Mouse (Mus musculus) granulocyte monocyte progenitor cell, adult 5-6 weeks (primary cell): ENCODE results near the gene Slco1a5. TPM values are rescaled to one million over a fixed set of nuclear protein-coding genes. Genes with fewer than 3 reads are reported as not detected.
"Not testable (repeated sequence)": the region's sequence is repeated elsewhere in the genome, so short reads cannot be mapped to it uniquely, and the experiment has no call there.

Source experiments
- ATAC-seq: replicated peaks from 2 replicates; pipeline ENCODE4 v1.8.0; 2016; ENCODE audit warnings: mild to moderate bottlenecking, moderate TSS enrichment, inconsistent platforms; ENCODE audit not compliant: poor library complexity, severe bottlenecking
- total RNA-seq, 2 experiments: library from RNA; stranded (forward) in 1 of 2; stranded (reverse) in 1 of 2; fragments of 200-712, 200-1000 nt in 1 of 2; fragments of >200 nt in 1 of 2; fragmentation: Nextera tagmentation in 1 of 2; gene quantifications; 2 replicates each; pipeline ENCODE4 v1.2.3; 2014 to 2017

Slco1a5 gene
- total RNA-seq, 2 experiments from 2014 or later, result not detected

DNA sequence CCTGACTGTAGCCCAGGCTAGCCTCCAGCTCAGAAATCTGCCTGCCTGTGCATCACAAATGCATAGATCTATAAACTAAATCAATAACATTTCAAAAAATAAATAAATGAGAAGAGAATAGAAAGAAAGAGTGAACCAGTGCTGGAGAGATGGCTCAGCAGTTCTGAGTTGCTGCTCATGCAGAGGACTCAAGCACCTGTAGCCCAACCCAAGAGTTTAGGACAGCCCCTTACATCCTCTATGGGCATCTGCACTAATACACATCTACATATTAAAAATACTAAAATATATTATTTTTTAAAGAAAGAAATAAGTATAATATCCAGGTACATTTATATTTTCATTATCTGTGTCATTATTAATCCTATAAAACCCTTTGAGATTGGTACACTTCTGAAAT is 17.7 kb downstream of the Slco1a5 start:
- no peak for ATAC-seq

DNA sequence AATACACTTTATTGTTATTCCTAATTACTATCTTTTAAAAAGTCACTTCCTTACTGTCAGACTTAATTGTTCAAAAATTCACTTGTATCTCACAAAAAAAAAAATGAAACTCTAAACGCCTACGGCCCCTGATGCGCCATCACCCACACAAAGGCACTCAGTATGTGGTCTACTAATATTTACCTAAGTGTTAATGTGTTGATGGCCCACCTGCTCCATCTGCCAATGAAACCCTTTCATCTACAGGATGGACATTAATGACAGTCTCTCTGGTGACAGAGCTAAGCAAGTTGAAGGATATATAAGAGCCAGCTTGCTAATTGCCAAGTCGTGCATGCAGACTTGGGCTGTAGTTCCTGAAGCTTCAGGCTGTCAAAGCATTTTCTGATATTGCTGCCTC is 24.7 kb downstream of the Slco1a5 start, which contains the start of gene Iapp:
Gene Iapp (plus strand): TSS at position 326 of the 400 bp plus-strand sequence.
- no peak for ATAC-seq

GRCm38 (mm10) chr6:142289413-142290118 is 33.2 kb downstream of the Slco1a5 start:
- no peak for ATAC-seq

- ATAC-seq, result no peak
These were observed 46.9 kb downstream of the Slco1a5 start for GRCm38 (mm10) chr6:142275721-142276442.

GRCm38 (mm10) chr6:142250738-142251307 is 72.0 kb downstream of the Slco1a5 start:
- ATAC-seq, result not testable (repeated sequence)

GRCm38 (mm10) chr6:142245065-142245464 is 77.7 kb downstream of the Slco1a5 start:
- ATAC-seq, result no peak

DNA sequence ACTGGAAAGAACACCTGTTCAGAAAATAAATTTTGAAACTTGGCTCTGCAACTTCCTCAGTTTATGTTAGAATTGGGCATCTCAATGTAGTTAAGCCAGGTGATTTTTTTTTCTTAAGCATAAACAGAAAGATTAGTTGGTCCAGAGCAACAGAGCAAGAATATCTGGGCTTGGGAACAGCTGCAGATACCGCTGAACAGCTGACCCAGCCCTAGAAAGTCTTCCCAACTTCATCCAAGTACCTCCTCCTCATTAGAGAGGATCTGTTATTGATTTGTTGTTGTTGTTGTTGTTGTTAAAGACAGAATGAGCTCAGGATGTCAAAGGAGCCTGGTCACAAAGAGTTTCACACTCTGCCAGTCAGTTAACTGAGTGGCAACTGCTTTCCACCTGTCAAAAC is 83.3 kb downstream of the Slco1a5 start:
- ATAC-seq, result no peak

- ATAC-seq, result no peak
These were observed 102.6 kb downstream of the Slco1a5 start for GRCm38 (mm10) chr6:142220138-142220537.

- ATAC-seq, result no peak
These were observed 111.0 kb downstream of the Slco1a5 start for GRCm38 (mm10) chr6:142211821-142212220.

DNA sequence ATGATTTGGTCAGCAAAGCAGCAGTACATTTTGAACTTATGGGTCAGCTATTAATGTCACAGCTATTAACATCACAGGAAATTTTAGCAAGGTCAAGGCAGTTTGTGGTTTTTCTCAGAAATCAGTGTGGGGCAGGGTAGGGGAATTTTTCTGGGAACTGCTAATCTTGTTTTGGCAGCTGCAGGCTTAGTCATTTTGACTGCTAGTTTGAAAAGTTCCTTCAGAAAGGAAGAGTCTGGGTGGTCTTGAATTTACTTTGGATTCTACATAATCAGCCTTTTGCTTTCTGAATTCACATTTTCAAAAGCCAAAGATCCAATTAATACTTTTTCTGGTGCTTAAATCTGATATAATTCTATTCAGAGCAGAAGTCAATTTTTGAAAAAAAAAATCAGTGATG is 113.0 kb downstream of the Slco1a5 start:
- ATAC-seq, result no peak

DNA sequence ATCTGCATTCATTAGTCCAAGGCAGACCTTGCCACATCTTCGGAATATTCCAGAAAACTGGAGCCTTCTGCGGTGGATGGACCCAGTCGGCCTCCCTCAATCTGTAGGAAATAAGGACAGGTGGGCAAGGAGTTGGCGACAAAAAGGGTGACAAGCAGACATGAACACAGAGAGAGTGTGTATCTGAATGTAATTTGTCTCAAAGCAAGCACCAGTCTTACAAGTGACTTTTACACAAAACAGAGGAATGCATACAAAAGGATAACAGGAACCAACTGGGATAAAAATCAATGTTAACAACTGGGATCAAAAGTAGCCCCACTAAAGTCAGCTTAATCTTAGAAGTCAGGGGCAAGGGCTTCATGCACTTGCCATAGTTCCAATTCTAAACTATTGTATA is 114.4 kb downstream of the Slco1a5 start, which contains the start of gene Slco1a6:
Gene Slco1a6 (minus strand): TSS at position 101 of the 400 bp plus-strand sequence.
- ATAC-seq, result no peak

GRCm38 (mm10) chr6:142200524-142200923 is 122.3 kb downstream of the Slco1a5 start:
- ATAC-seq, result no peak

- no peak for ATAC-seq
These were observed 128.5 kb downstream of the Slco1a5 start for GRCm38 (mm10) chr6:142194245-142194644.

DNA sequence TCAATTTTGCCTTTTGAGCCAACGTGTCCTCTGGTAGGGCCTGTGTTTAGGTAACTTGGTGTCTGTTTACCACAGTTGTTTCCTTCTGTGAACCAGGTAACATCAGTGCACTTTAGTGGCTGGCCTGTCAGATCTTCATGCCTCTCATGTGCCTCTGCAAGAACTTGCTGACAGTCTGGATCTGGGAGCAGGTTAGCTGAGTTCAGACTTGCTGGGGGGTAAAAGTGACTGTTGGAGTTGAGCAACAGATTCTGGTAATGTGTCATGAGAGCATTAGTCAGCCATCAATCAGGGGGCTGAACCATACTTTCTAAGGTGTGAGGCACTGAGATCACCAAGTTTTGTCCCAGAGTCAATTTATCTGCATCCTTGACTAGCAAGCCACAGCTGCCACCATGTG is 130.8 kb downstream of the Slco1a5 start:
- ATAC-seq, result no peak

- no peak for ATAC-seq
These were observed 135.4 kb downstream of the Slco1a5 start for GRCm38 (mm10) chr6:142187426-142187825.

GRCm38 (mm10) chr6:142185868-142186415 is 136.8 kb downstream of the Slco1a5 start:
- no peak for ATAC-seq

Other genes with a start within 250 kb of the Slco1a5 start
- not detected in 2 replicates for gene Slco1a6, start 114.5 kb downstream of the Slco1a5 start, total RNA-seq (2014; fragmentation: Nextera tagmentation)
- not detected in 2 replicates for gene Slco1a6, start 114.5 kb downstream of the Slco1a5 start, total RNA-seq (2017)
- gene Iapp, start 24.6 kb downstream of the Slco1a5 start, total RNA-seq (2014; fragmentation: Nextera tagmentation), result not detected in 2 replicates
- gene Iapp, start 24.6 kb downstream of the Slco1a5 start, total RNA-seq (2017), result not detected in 2 replicates
- 9.3 and 11.6 TPM in 2 replicates for gene Pyroxd1, start 22.7 kb upstream of the Slco1a5 start, total RNA-seq (2014; fragmentation: Nextera tagmentation)
- gene Pyroxd1, start 22.7 kb upstream of the Slco1a5 start, total RNA-seq (2017), result 14.0 and 15.3 TPM in 2 replicates
- 44.0 and 62.4 TPM in 2 replicates for gene Recql, start 64.1 kb upstream of the Slco1a5 start, total RNA-seq (2014; fragmentation: Nextera tagmentation)
- 35.8 and 45.6 TPM in 2 replicates for gene Recql, start 64.1 kb upstream of the Slco1a5 start, total RNA-seq (2017)
- gene Golt1b, start 64.2 kb upstream of the Slco1a5 start, total RNA-seq (2014; fragmentation: Nextera tagmentation), result 27.1 and 32.9 TPM in 2 replicates
- 35.3 and 36.2 TPM in 2 replicates for gene Golt1b, start 64.2 kb upstream of the Slco1a5 start, total RNA-seq (2017)
- gene Spx, start 90.5 kb upstream of the Slco1a5 start, total RNA-seq (2014; fragmentation: Nextera tagmentation), result not detected in 2 replicates
- gene Spx, start 90.5 kb upstream of the Slco1a5 start, total RNA-seq (2017), result 0.09 TPM in 1 of 2 replicates, not detected in the other
- gene Gys2, start 150.1 kb upstream of the Slco1a5 start, total RNA-seq (2014; fragmentation: Nextera tagmentation), result not detected in 2 replicates
- gene Gys2, start 150.1 kb upstream of the Slco1a5 start, total RNA-seq (2017), result not detected in 2 replicates
- gene Ldhb, start 185.0 kb upstream of the Slco1a5 start, total RNA-seq (2014; fragmentation: Nextera tagmentation), result 64.1 and 67.3 TPM in 2 replicates
- 41.2 and 42.4 TPM in 2 replicates for gene Ldhb, start 185.0 kb upstream of the Slco1a5 start, total RNA-seq (2017)
- not detected in 2 replicates for gene Kcnj8, start 248.6 kb upstream of the Slco1a5 start, total RNA-seq (2014; fragmentation: Nextera tagmentation)
- not detected in 2 replicates for gene Kcnj8, start 248.6 kb upstream of the Slco1a5 start, total RNA-seq (2017)